Mouse (Mus musculus) G1E-ER4 (cell line): ENCODE data around the gene Trarg1. TPM values are rescaled to one million over a fixed set of nuclear protein-coding genes. Genes with fewer than 3 reads are reported as not detected.

Experiments
- GATA1 ChIP-seq: IDR thresholded peaks from one replicate; pipeline ENCODE4 v1.8.0; 2012; ENCODE audit warnings: low read length, inconsistent platforms
- polyA plus RNA-seq: library from polyadenylated mRNA; stranded (reverse); fragments of >175 nt; gene quantifications from 2 replicates; pipeline ENCODE4 v1.2.3, GENCODE M21; 2012

Trarg1 gene
- polyA plus RNA-seq, 1 experiment = not detected

- no peak for TF ChIP-seq GATA1
Measured at GRCm38 (mm10) chr11:76661790-76662468, 17.7 kb upstream of the Trarg1 start.

DNA sequence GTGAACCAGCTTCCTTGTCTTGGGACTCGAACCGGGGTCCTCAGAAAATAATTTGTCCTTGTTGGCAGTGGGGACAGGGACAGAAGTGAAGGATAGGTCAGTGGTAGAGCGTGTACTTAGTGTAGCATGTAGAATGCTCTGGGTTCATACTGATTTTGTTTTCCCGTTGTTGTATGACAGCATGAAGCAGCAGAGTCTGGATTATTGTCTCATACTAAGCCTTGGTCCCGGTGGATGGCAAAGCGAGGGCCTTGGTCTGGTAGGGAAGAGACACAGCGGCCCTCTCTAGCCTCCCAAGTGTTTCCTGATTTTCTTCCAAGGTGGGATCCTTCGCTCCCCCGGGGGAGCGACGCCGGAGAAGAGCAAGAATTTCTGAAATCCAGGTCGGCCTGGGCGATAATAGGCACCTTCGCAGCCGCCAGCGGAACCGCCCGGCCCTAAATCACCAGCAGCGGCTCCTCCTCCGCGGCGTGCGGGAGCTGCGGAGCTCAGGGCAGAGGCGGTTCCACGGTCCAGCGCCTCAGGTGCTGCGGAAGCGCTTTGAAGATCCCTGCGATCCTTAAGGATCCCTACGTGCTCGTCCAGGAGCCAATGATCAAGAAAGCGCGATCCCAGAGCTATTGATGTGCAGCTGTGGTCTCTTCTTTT, 13.5 kb upstream of the Trarg1 start:
- no peak for TF ChIP-seq GATA1

- no peak for TF ChIP-seq GATA1
Measured at GRCm38 (mm10) chr11:76667807-76668206, 11.8 kb upstream of the Trarg1 start.

GRCm38 (mm10) chr11:76671871-76672475, 7.6 kb upstream of the Trarg1 start, which contains the start of gene Bhlha9:
Gene Bhlha9 (plus strand): TSS chr11:76672470.
- TF ChIP-seq GATA1 = no peak

DNA sequence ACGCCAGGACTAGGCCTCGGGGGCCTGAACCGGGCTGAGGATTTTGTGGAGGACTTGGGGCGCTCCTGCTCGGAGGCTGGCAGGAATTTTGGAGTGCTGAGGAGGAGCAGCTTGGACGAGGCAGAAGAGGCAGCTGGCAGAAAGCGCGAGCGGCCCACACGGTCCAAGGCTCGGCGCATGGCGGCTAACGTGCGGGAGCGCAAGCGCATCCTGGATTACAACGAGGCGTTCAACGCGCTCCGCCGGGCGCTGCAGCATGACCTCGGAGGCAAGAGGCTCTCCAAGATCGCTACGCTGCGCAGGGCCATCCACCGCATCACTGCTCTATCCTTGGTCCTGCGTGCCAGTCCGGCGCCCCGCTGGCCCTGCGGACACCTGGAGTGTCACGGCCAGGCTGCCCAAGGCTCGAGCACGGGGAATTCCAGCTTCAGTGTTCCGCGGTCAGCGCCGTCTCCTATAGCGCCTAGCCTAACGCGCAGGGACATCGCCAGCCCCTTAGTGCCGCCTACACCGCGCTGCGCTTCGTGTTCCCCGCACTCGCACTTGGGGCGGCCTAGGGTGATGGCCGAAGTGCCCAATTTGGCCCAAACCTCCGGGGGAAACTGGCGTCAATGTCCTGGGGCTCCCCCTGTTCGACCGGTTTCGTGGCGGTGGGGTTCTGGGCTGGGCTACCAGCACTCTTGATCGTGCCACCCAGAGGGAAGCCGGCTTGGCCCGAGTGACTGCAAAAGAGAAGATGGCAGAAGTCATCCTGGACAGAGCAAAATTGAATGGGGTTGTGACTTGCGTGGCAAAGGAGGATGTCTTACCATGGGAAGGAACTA, 6.8 kb upstream of the Trarg1 start:
- TF ChIP-seq GATA1 = no peak

- no peak for TF ChIP-seq GATA1
Measured at GRCm38 (mm10) chr11:76674199-76674598, 5.4 kb upstream of the Trarg1 start.

- no peak for TF ChIP-seq GATA1
Measured at GRCm38 (mm10) chr11:76674704-76675103, 4.9 kb upstream of the Trarg1 start.

DNA sequence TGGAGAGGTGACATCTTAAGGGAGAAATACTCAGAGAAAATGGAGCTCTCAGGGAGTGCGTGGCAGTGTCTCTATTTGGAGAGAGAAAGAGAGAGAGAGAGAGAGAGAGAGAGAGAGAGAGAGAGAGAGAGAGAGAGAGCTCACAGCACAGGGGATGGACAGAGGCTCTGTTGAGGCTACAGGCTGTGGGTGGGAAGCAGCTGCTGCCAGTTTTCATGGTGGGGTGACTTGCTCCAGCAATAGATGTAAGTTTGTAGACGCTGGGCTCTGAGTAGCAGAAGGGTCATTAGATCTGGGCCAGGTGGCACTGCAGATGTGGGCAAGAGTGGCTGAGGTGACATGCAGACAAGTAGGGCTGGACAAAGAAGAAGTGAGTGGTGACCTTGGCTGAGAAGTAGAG, 6.0 kb downstream of the Trarg1 start:
- TF ChIP-seq GATA1 = no peak

GRCm38 (mm10) chr11:76692096-76692495, 12.5 kb downstream of the Trarg1 start:
- no peak for TF ChIP-seq GATA1

- TF ChIP-seq GATA1 = no peak
Measured at GRCm38 (mm10) chr11:76695810-76696209, 16.2 kb downstream of the Trarg1 start.

DNA sequence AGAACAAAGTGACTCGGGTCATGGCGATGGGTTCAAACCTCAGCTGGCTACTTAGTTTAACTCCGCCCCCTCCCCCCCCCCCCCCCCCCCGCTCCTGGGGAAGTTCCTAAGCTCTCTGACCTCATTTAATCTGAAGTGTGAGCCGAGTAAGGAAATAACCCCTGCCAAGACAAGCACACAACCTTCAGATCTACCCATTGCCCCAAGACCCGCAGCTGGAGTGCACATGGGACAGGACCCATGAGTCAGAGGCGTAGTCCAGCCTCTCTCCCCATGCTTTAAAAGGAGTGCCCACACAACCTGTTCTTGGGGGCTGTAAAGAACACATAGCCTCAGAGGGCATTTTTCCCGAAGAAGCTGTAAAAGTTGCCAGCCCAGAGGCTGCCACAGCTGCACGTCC, 20.0 kb downstream of the Trarg1 start:
- TF ChIP-seq GATA1 = no peak

- no peak for TF ChIP-seq GATA1
Measured at GRCm38 (mm10) chr11:76707656-76708055, 28.0 kb downstream of the Trarg1 start.

GRCm38 (mm10) chr11:76708066-76708465, 28.5 kb downstream of the Trarg1 start:
- no peak for TF ChIP-seq GATA1

DNA sequence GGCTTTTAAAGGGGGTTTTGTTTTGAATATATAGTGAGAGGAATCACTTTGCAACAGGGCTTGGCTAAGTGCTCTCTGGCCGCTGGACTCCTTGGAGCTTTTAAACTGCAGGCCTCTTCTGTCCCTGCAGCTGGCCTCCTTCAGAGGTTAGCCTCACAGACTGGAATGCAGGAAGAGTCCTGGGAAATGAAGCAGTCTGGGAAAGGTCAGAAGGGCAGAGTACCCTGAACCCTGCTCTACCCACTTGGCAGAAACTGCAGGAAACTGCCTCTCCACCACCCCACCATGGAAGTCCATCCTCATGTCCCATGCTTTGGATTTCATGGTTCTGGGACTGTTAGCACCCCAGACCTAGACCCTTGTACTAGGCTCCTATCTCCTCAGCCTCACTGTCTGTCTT, 29.3 kb downstream of the Trarg1 start:
- TF ChIP-seq GATA1 = no peak

DNA sequence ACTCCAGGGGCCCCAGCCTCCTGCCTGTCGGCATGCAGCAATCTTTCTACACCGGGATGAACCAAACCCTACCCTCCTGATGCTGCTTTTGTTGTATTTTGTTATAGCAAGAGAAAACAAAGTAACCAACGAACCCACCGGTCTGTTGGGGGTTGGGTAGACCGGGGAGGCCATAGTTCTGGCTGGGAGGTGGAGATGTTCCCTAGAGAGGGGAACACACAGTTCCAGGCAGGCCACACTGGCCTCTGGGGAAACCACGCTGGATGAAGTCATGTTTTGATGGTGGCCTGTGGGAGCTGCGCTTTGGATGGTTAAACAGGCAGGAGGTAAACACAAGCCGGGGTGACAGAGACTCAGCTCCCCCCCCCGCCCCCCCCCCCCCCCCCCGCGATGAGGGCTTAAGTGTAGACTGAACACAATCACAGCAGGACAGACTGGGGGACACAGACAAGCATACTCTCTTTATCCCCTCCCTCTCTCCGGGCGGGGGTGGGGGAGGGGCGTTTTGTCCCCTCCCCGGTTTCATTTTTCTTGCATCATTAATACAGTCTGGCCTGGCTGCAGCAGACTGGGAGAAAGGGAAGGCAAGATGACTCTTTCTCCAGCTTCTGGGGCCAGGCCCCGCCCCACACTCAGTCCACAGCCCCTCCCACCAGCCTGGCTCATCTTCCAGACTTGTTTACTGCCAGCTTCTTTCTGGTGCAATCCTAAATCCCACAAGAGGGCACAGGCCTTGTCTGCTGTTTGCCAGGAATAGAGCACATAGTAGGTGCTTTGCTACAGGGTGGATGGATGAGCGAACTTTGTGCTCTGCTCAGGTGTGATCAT, 30.2 kb downstream of the Trarg1 start:
- TF ChIP-seq GATA1 = no peak
